27 mouse cellular contexts compared by ENCODE assay signal in the genomic region with DNA sequence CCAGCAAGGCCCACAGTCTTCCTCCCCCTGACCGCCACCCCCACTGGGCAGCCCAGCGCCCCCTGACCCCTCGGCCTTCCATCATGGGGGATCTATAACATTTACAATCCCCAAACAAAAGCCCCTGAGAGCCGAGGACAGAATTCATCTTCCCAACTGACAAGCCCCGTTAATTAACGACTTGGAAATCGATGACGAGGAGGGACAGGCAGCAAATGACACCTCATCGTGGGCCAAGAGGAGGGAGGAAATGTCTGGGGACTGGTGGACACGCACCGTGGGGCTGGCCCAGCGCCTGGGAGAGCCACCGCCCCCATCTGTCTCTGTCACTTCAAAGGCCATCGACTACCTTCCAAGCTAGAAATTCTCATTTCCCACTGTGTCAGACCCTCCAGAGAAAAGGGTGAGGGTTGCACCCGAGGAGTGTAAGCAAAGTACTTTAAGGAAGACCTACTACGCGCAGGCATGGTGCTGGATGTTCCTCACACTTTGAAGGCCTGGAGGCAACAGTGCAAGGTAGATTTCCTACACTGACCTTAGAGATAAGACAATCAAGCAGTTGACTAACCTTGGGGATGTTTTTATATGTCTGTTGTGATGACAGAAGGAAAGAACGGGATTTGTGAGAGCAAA.
DNase-seq lines count a peak whose midpoint lies in the region; ATAC-seq and TF ChIP-seq lines count a peak whose summit lies in the region.
"Had no signal": no experiment of that assay in that cellular context is flagged by ENCODE, and none has a peak within 500 bp of the region (broad histone marks: within the 10 kb centered on the region; RNA-seq: fewer than 3 reads in every experiment).

No protein-coding gene starts in this region.

- H3K4me3 ChIP-seq in kidney, postnatal 0 days (replicated peaks; ENCODE audit: low read depth, low read length) = no peak overlapping the region
- no peak overlapping the region for H3K4me3 ChIP-seq in neural tube, embryonic 11.5 days (ENCODE audit: low read depth, low read length)
- H3K4me3 ChIP-seq in midbrain, embryonic 14.5 days (replicated peaks; ENCODE audit: low read depth, low read length) = no peak overlapping the region
- H3K4me3 ChIP-seq: embryonic facial prominence, embryonic 10.5 days; embryonic facial prominence, embryonic 15.5 days; forebrain, embryonic 13.5 days; hindbrain, embryonic 13.5 days; liver, embryonic 12.5 days; midbrain, embryonic 12.5 days had no signal

- no peaks in the 10 kb centered on the region for H3K27me3 ChIP-seq in kidney, postnatal 0 days (ENCODE audit: insufficient read depth, low read length)
- no peaks in the 10 kb centered on the region for H3K27me3 ChIP-seq in neural tube, embryonic 11.5 days (ENCODE audit: control insufficient read depth, insufficient read depth, low read length)
- H3K27me3 ChIP-seq in midbrain, embryonic 14.5 days (ENCODE audit: control insufficient read depth, insufficient read depth, low read length) = peaks cover 3% of the 10 kb centered on the region; the same call in 1 of the 2 replicates
- H3K27me3 ChIP-seq: Patski had no signal

- H3K9me3 ChIP-seq in kidney, postnatal 0 days (replicated peaks; ENCODE audit: low read length) = no peaks in the 10 kb centered on the region
- H3K9me3 ChIP-seq in neural tube, embryonic 11.5 days (ENCODE audit: control insufficient read depth, low read length) = no peaks in the 10 kb centered on the region
- H3K9me3 ChIP-seq in midbrain, embryonic 14.5 days (ENCODE audit: control insufficient read depth, low read length) = no peaks in the 10 kb centered on the region
- H3K9me3 ChIP-seq: embryonic facial prominence, embryonic 10.5 days; embryonic facial prominence, embryonic 15.5 days; forebrain, embryonic 13.5 days; G1E; hindbrain, embryonic 13.5 days; liver, embryonic 12.5 days; midbrain, embryonic 12.5 days had no signal

- H3K4me1 ChIP-seq in kidney, postnatal 0 days (replicated peaks; ENCODE audit: insufficient read depth, low read length) = 0 out of 2 replicates have a peak, but pooled peaks cover 8% of the 10 kb centered on the region
- H3K4me1 ChIP-seq in neural tube, embryonic 11.5 days (ENCODE audit: control insufficient read depth, insufficient read depth, low read length) = peaks cover 8% of the 10 kb centered on the region; the same call in 1 of the 2 replicates
- peaks cover 10% of the 10 kb centered on the region for H3K4me1 ChIP-seq in midbrain, embryonic 14.5 days (ENCODE audit: control insufficient read depth, insufficient read depth, low read length)
- H3K4me1 ChIP-seq: embryonic facial prominence, embryonic 15.5 days; liver, embryonic 12.5 days had no signal

- no peak overlapping the region for H3K4me2 ChIP-seq in kidney, postnatal 0 days (ENCODE audit: low read length)
- no peak overlapping the region for H3K4me2 ChIP-seq in neural tube, embryonic 11.5 days (ENCODE audit: low read depth)
- no peak overlapping the region for H3K4me2 ChIP-seq in midbrain, embryonic 14.5 days (ENCODE audit: low read length)
- H3K4me2 ChIP-seq: embryonic facial prominence, embryonic 15.5 days; forebrain, embryonic 13.5 days; hindbrain, embryonic 13.5 days; liver, embryonic 12.5 days; midbrain, embryonic 12.5 days had no signal

- peak; percentile 7 for DNase-seq in adrenal gland, postnatal 10 days
- DNase-seq in adrenal gland, adult 18-20 months (ENCODE audit: low spot score in 2 of 2) = no peak
- DNase-seq in kidney, postnatal 0 days (ENCODE audit: low spot score) = peak; percentile 25
- no peak for DNase-seq in kidney, postnatal 25 days
- DNase-seq in embryo, embryonic 10 days (ENCODE audit: low spot score) = peak; percentile 44
- peak; percentile 34 for DNase-seq in neural tube, embryonic 11.5 days (ENCODE audit: low spot score)
- no peak for DNase-seq in midbrain, embryonic 14.5 days
- DNase-seq: adrenal gland, postnatal 25 days; cerebellum, adult 18-20 months; cerebellum, postnatal 36 days; gastrocnemius, postnatal 14 days; heart, postnatal 14 days; kidney, postnatal 36 days; liver, postnatal 0 days; lung, postnatal 36 days; right cerebral cortex, adult 18-20 months; spleen, adult 18-20 months; thymus, postnatal 14 days had no signal

- 30% methylated on average over 18 of the region's 18 CpGs for whole genome bisulfite sequencing in kidney, postnatal 0 days
- 21% methylated on average over 18 of the region's 18 CpGs for WGBS in neural tube, embryonic 11.5 days
- WGBS in midbrain, embryonic 14.5 days = 56% methylated on average over 18 of the region's 18 CpGs

- ATAC-seq in kidney, postnatal 0 days (replicated peaks; ENCODE audit: low FRiP score, low read depth) = no peak
- no peak for ATAC-seq in neural tube, embryonic 11.5 days (ENCODE audit: insufficient read depth, low FRiP score, low TSS enrichment)
- ATAC-seq in midbrain, embryonic 14.5 days (ENCODE audit: low FRiP score, low TSS enrichment) = no peak
- ATAC-seq: forebrain, embryonic 13.5 days; intestine, postnatal 0 days; liver, embryonic 12.5 days; liver, postnatal 0 days; Patski had no signal

- no peak overlapping the region for H3K9ac ChIP-seq in kidney, postnatal 0 days (ENCODE audit: low read depth, low read length)
- no peak overlapping the region for H3K9ac ChIP-seq in neural tube, embryonic 11.5 days (ENCODE audit: low read length)
- no peak overlapping the region for H3K9ac ChIP-seq in midbrain, embryonic 14.5 days (replicated peaks; ENCODE audit: low read length)
- H3K9ac ChIP-seq: embryonic facial prominence, embryonic 15.5 days; forebrain, embryonic 13.5 days; hindbrain, embryonic 13.5 days; liver, embryonic 12.5 days; liver, postnatal 0 days; midbrain, embryonic 12.5 days had no signal

- no peak overlapping the region for H3K27ac ChIP-seq in kidney, postnatal 0 days
- H3K27ac ChIP-seq in neural tube, embryonic 11.5 days (ENCODE audit: low read depth, low read length) = no peak overlapping the region
- no peak overlapping the region for H3K27ac ChIP-seq in midbrain, embryonic 14.5 days (replicated peaks; ENCODE audit: low read depth, low read length)
- H3K27ac ChIP-seq: embryonic facial prominence, embryonic 10.5 days; embryonic facial prominence, embryonic 15.5 days; forebrain, embryonic 13.5 days; hindbrain, embryonic 13.5 days; liver, embryonic 12.5 days; midbrain, embryonic 12.5 days had no signal

- no peak for TF ChIP-seq CTCF in kidney, postnatal 0 days (IDR thresholded peaks at IDR 0.05; ENCODE audit: low read depth)

- H3K36me3 ChIP-seq in kidney, postnatal 0 days (ENCODE audit: insufficient read depth, low read length) = no peaks in the 10 kb centered on the region
- H3K36me3 ChIP-seq in neural tube, embryonic 11.5 days (ENCODE audit: control insufficient read depth, insufficient read depth, low read length) = no peaks in the 10 kb centered on the region
- no peaks in the 10 kb centered on the region for H3K36me3 ChIP-seq in midbrain, embryonic 14.5 days (ENCODE audit: control insufficient read depth, insufficient read depth, low read length)
- H3K36me3 ChIP-seq: embryonic facial prominence, embryonic 10.5 days; embryonic facial prominence, embryonic 15.5 days; G1E; hindbrain, embryonic 13.5 days; liver, embryonic 12.5 days; midbrain, embryonic 12.5 days had no signal

Comparison
In these comparisons a context has a peak if more than half of its experiments do, and no peak if none do; other contexts are left out.
1. DNase-seq: peak in adrenal gland, postnatal 10 days (single experiment), kidney, postnatal 0 days (single experiment), embryo, embryonic 10 days (single experiment) and neural tube, embryonic 11.5 days (single experiment); none in adrenal gland, adult 18-20 months (0 of 2), kidney, postnatal 25 days (0 of 2) and midbrain, embryonic 14.5 days (single experiment).